Mouse (Mus musculus) embryonic facial prominence, embryonic 15.5 days (tissue): ENCODE data around the gene Carnmt1. TPM values are rescaled to one million over a fixed set of nuclear protein-coding genes. Genes with fewer than 3 reads are reported as not detected.

Experiments
- ATAC-seq: fragments of 200-750 bp; cut with Nextera tagmentation; 2 replicates; pipeline ENCODE4 v1.8.0; 2017; ENCODE audit warnings: low read depth, moderate TSS enrichment; ENCODE audit not compliant: insufficient number of reproducible peaks, low FRiP score, low TSS enrichment
- H3K27ac ChIP-seq: fragments of 300-500 bp; sonication (generic); replicated peaks from 2 replicates; pipeline ENCODE4 v1.5.1; 2015; ENCODE audit warnings: mild to moderate bottlenecking, inconsistent platforms
- H3K27me3 ChIP-seq: fragments of 300-500 bp; sonication (generic); 2 replicates; pipeline ENCODE4 v1.6.1; 2015; ENCODE audit warnings: inconsistent platforms
- H3K36me3 ChIP-seq: fragments of 300-500 bp; sonication (generic); 2 replicates; pipeline ENCODE4 v1.6.1; 2015; ENCODE audit warnings: mild to moderate bottlenecking, inconsistent platforms
- H3K4me1 ChIP-seq: fragments of 300-500 bp; sonication (generic); 2 replicates; pipeline ENCODE4 v1.6.1; 2015; ENCODE audit warnings: inconsistent platforms
- H3K4me2 ChIP-seq: fragments of 300-500 bp; sonication (generic); replicated peaks from 2 replicates; pipeline ENCODE4 v1.6.1; 2015; ENCODE audit warnings: mild to moderate bottlenecking, inconsistent platforms
- H3K4me3 ChIP-seq: fragments of 300-500 bp; sonication (generic); replicated peaks from 2 replicates; pipeline ENCODE4 v1.5.1; 2015; ENCODE audit warnings: mild to moderate bottlenecking, inconsistent platforms
- H3K9ac ChIP-seq: fragments of 300-500 bp; sonication (generic); 2 replicates; pipeline ENCODE4 v1.6.1; 2015; ENCODE audit warnings: inconsistent platforms
- H3K9me3 ChIP-seq: fragments of 300-500 bp; sonication (generic); replicated peaks from 2 replicates; pipeline ENCODE4 v1.6.1; 2016; ENCODE audit warnings: inconsistent platforms
- WGBS: fragments of 180-500 bp; shearing (Covaris S2); methylation state at CpG from one replicate; pipeline ENCODE4 v1.1.7; 2015; 5-methylcytosine and 5-hydroxymethylcytosine counted together
- polyA plus RNA-seq: library from polyadenylated mRNA; unstranded; fragments of >200 nt; fragmentation: Nextera tagmentation; extraction: Ambion mirVana; gene quantifications from 2 replicates; pipeline ENCODE4 v1.2.1, GENCODE M21; 2015

Gene Carnmt1
- polyA plus RNA-seq, 1 experiment from 2014 or later = 36.5 TPM

DNA sequence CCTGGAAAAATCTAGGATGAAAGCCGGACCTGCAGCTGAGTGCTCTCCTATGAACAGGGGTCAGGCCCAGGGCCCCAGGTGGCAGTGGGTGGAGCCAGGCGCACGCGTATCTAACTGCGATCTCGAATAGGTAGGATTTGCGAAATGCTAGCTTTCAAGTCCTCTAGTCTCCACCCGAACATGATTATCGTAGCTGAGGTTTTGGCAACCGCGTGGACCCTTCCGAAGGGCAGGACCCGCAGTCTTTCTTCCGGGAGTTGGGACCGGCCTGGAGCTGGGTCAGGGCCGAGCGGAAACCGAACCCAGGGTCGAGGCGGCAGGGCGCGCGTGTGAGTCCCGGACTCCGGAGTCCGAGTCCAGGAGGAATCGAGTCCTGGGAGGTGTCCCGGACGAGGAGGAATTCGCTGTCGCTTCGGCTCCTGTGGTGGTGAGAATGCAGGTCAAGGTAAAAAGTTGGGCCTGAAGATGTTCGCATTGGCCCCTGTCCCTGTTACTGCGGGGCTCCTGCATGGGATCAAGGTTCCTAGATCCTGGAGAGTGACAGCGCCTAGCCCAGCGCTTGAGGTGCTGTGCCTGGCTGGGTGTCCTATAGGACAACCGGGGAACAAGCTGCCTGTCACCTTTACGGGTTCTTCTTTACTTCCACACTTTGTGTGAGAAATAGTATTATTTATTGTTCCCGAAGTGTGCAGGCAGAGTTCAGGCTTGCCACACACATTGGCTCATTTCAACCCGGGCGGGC lies 79.2 kb downstream of the Carnmt1 start, which contains the start of gene Trpm6:
Trpm6 (plus strand) TSS at position 386 of the 742 bp plus-strand sequence.
- H3K27ac ChIP-seq = no peak within 1 kb of the TSS
- no peaks in the 10 kb centered on the region for H3K9me3 ChIP-seq
- peak within 1 kb of the TSS; percentile 71 for H3K4me2 ChIP-seq
- no peak for ATAC-seq
- peak within 1 kb of the TSS; percentile 43 for H3K4me3 ChIP-seq
- H3K27me3 ChIP-seq = no peaks in the 10 kb centered on the region
- H3K36me3 ChIP-seq = no peaks in the 10 kb centered on the region
- 6% methylated on average over 41 of the region's 41 CpGs for WGBS
- peaks cover 7% of the 10 kb centered on the region; the same call in 1 of the 2 replicates for H3K4me1 ChIP-seq
- peak within 1 kb of the TSS; percentile 12; the same call in 1 of the 2 replicates for H3K9ac ChIP-seq

Other genes starting within 250 kb of the Carnmt1 start
- gene Ostf1, start 38.9 kb upstream of the Carnmt1 start, polyA plus RNA-seq = 124 and 125 TPM in 2 replicates
- gene Nmrk1, start 38.8 kb upstream of the Carnmt1 start, polyA plus RNA-seq = 20.0 and 21.0 TPM in 2 replicates
- gene D030056L22Rik, start 42.4 kb downstream of the Carnmt1 start, polyA plus RNA-seq = 26.3 and 28.3 TPM in 2 replicates
- gene Trpm6, start 79.2 kb downstream of the Carnmt1 start, polyA plus RNA-seq = 0.13 and 0.14 TPM in 2 replicates